Mouse (Mus musculus) T-helper 17 cell (primary cell): ENCODE measurements around the gene Ube2j2.

Experiments used
- in situ Hi-C, 2 experiments: fragments of 300-600 bp; cut with MboI, MseI; formaldehyde crosslinking; loops; 1 replicate in 1 of 2; 2 replicates in 1 of 2; pipeline ENCODE4 v1.15.1; 2025; ENCODE audit warnings: high pct_unique_total_duplicates in 2 of 2

Ube2j2 gene

GRCm38 (mm10) chr4:155943534-155944249 is at the start of gene Ube2j2:
Gene Ube2j2, plus strand, starts transcription at chr4:155943831.
- in situ Hi-C loops: loop anchor here in 1 of 2 experiments (5.0 kb wide), 1 partner anchor 51 kb away; the partner anchor contains the start of genes Acap3 and Pusl1

- in situ Hi-C loops: loop anchor here in 1 of 2 experiments (5.0 kb wide), 1 partner anchor 48 kb away; the partner anchor contains the start of gene Ube2j2
Observed at GRCm38 (mm10) chr4:155894311-155894881, 49.2 kb upstream of the Ube2j2 start.

- in situ Hi-C loops: no loop called here
Observed at GRCm38 (mm10) chr4:155895216-155895615, 48.4 kb upstream of the Ube2j2 start.

- in situ Hi-C loops: no loop called here
Observed at GRCm38 (mm10) chr4:155895826-155896225, 47.8 kb upstream of the Ube2j2 start.

- in situ Hi-C loops: no loop called here
Observed at GRCm38 (mm10) chr4:155896461-155896860, 47.2 kb upstream of the Ube2j2 start.

- in situ Hi-C loops: no loop called here
Observed at GRCm38 (mm10) chr4:155898318-155898717, 45.3 kb upstream of the Ube2j2 start.

GRCm38 (mm10) chr4:155899355-155899754 is 44.3 kb upstream of the Ube2j2 start:
- in situ Hi-C loops: no loop called here

- in situ Hi-C loops: no loop called here
Observed at GRCm38 (mm10) chr4:155901205-155901604, 42.4 kb upstream of the Ube2j2 start.

GRCm38 (mm10) chr4:155903246-155903645 is 40.4 kb upstream of the Ube2j2 start:
- in situ Hi-C loops: no loop called here

GRCm38 (mm10) chr4:155904318-155905102 is 39.1 kb upstream of the Ube2j2 start:
- in situ Hi-C loops: loop anchor here in 1 of 2 experiments (5.0 kb wide), 1 partner anchor 68 kb away; no protein-coding TSS in a partner anchor

GRCm38 (mm10) chr4:155905634-155906033 is 38.0 kb upstream of the Ube2j2 start:
- in situ Hi-C loops: loop anchor here in 1 of 2 experiments (5.0 kb wide), 1 partner anchor 67 kb away; no protein-coding TSS in a partner anchor

GRCm38 (mm10) chr4:155906125-155906524 is 37.5 kb upstream of the Ube2j2 start:
- in situ Hi-C loops: loop anchor here in 1 of 2 experiments (5.0 kb wide), 1 partner anchor 66 kb away; no protein-coding TSS in a partner anchor

GRCm38 (mm10) chr4:155907003-155907402 is 36.6 kb upstream of the Ube2j2 start:
- in situ Hi-C loops: loop anchor here in 1 of 2 experiments (5.0 kb wide), 1 partner anchor 65 kb away; no protein-coding TSS in a partner anchor

GRCm38 (mm10) chr4:155908281-155908680 is 35.4 kb upstream of the Ube2j2 start:
- in situ Hi-C loops: loop anchor here in 1 of 2 experiments (5.0 kb wide), 1 partner anchor 64 kb away; no protein-coding TSS in a partner anchor

- in situ Hi-C loops: loop anchor here in 1 of 2 experiments (5.0 kb wide), 1 partner anchor 64 kb away; no protein-coding TSS in a partner anchor
Observed at GRCm38 (mm10) chr4:155908751-155909150, 34.9 kb upstream of the Ube2j2 start.

GRCm38 (mm10) chr4:155932031-155932430 is 11.6 kb upstream of the Ube2j2 start:
- in situ Hi-C loops: no loop called here

GRCm38 (mm10) chr4:155943049-155943452 is 580 bp upstream of the Ube2j2 start:
- in situ Hi-C loops: loop anchor here in 1 of 2 experiments (5.0 kb wide), 1 partner anchor 51 kb away; the partner anchor contains the start of genes Acap3 and Pusl1

GRCm38 (mm10) chr4:155944271-155944670 is 640 bp downstream of the Ube2j2 start:
- in situ Hi-C loops: loop anchor here in 1 of 2 experiments (5.0 kb wide), 1 partner anchor 52 kb away; the partner anchor contains the start of genes Acap3 and Pusl1

- in situ Hi-C loops: no loop called here
Observed at GRCm38 (mm10) chr4:155947094-155947493, 3.5 kb downstream of the Ube2j2 start.

GRCm38 (mm10) chr4:155955491-155955890 is 11.9 kb downstream of the Ube2j2 start:
- in situ Hi-C loops: no loop called here

- in situ Hi-C loops: no loop called here
Observed at GRCm38 (mm10) chr4:155959275-155959674, 15.6 kb downstream of the Ube2j2 start.
